Mouse (Mus musculus) C2C12 (cell line): ENCODE data around the gene Rc3h1.

Source experiments
- CEBPB ChIP-seq: IDR thresholded peaks from one replicate; pipeline ENCODE4 v1.6.1; 2011; ENCODE audit warnings: low read depth, mild to moderate bottlenecking, control low read depth, moderate library complexity
- CTCF ChIP-seq: IDR thresholded peaks from one replicate; pipeline ENCODE4 v1.5.1; 2011; ENCODE audit not compliant: control insufficient read depth, insufficient read depth, insufficient read length
- FOSL1 ChIP-seq: IDR thresholded peaks from one replicate; pipeline ENCODE4 v1.8.0; 2011; ENCODE audit warnings: mild to moderate bottlenecking, low read length; ENCODE audit not compliant: poor library complexity, insufficient read depth, severe bottlenecking
- MAX ChIP-seq: IDR thresholded peaks from one replicate; pipeline ENCODE4 v1.6.1; 2011; ENCODE audit warnings: mild to moderate bottlenecking, control low read depth
- MYOD1 ChIP-seq: IDR thresholded peaks from one replicate; pipeline ENCODE4 v1.6.1; 2011; ENCODE audit warnings: low read depth; ENCODE audit not compliant: control insufficient read depth, insufficient read length
- MYOG ChIP-seq: IDR thresholded peaks from one replicate; pipeline ENCODE4 v1.6.1; 2011; ENCODE audit not compliant: control insufficient read depth, insufficient read length; ENCODE audit errors: extremely low read depth
- USF1 ChIP-seq: IDR thresholded peaks from one replicate; pipeline ENCODE4 v1.6.1; 2011; ENCODE audit warnings: low read depth, mild to moderate bottlenecking, control low read depth, moderate library complexity

- TF ChIP-seq CTCF (no peak), MAX (no peak), USF1 (no peak), CEBPB (no peak), MYOD1 (no peak), MYOG (no peak), FOSL1 (no peak)
Measured at GRCm38 (mm10) chr1:160978071-160978735, 72.0 kb downstream of the Rc3h1 start, which contains the start of gene Serpinc1.
